Mouse (Mus musculus): ENCODE data around the gene Rgmb.

- TF ChIP-seq POLR2A (IDR thresholded peaks at IDR 0.05; ENCODE audit: borderline replicate concordance, extremely low read depth, insufficient read depth, insufficient read length, poor library complexity, severe bottlenecking) (no peak), CTCF (IDR thresholded peaks at IDR 0.05; ENCODE audit: borderline replicate concordance, extremely low read depth, insufficient read depth, insufficient read length) (no peak)
Observed at GRCm38 (mm10) chr17:15820146-15820545, 10.7 kb downstream of the Rgmb start.
